Mouse (Mus musculus): ENCODE measurements around the gene Arl15. TPM values are rescaled to one million over a fixed set of nuclear protein-coding genes. Genes with fewer than 3 reads are reported as not detected.

Arl15 gene
- polyA plus RNA-seq, 1 experiment from 2014 or later: 4.9 TPM

- no peaks in the 10 kb centered on the region for H3K36me3 ChIP-seq (ENCODE audit: control insufficient read depth, insufficient read depth)
- no peak overlapping the region for H3K27ac ChIP-seq (ENCODE audit: low read depth, low read length)
- no peaks in the 10 kb centered on the region for H3K27me3 ChIP-seq (replicated peaks; ENCODE audit: control insufficient read depth, insufficient read depth, low read length)
- no peak for TF ChIP-seq CTCF (IDR thresholded peaks at IDR 0.05; ENCODE audit: low read depth)
- H3K4me2 ChIP-seq (replicated peaks; ENCODE audit: low read depth): no peak overlapping the region
- no peak for ATAC-seq
- H3K9ac ChIP-seq (ENCODE audit: low read depth, low read length): no peak overlapping the region
- no peaks in the 10 kb centered on the region for H3K9me3 ChIP-seq (ENCODE audit: control insufficient read depth)
- WGBS: 83% methylated on average over 10 of the region's 10 CpGs
- no peak overlapping the region for H3K4me3 ChIP-seq (ENCODE audit: low read depth, low read length)
- no peaks in the 10 kb centered on the region for H3K4me1 ChIP-seq (replicated peaks; ENCODE audit: control insufficient read depth, insufficient read depth, low read length)
Observed at GRCm38 (mm10) chr13:113862951-113863350, 68.6 kb downstream of the Arl15 start.

- WGBS: 66% methylated on average over 10 of the region's 10 CpGs
- Histone ChIP-seq H3K4me1 (replicated peaks; ENCODE audit: control insufficient read depth, insufficient read depth, low read length) (no peaks in the 10 kb centered on the region), H3K27ac (ENCODE audit: low read depth, low read length) (no peak overlapping the region), H3K4me2 (replicated peaks; ENCODE audit: low read depth) (no peak overlapping the region), H3K9ac (ENCODE audit: low read depth, low read length) (no peak overlapping the region), H3K4me3 (ENCODE audit: low read depth, low read length) (no peak overlapping the region), H3K36me3 (ENCODE audit: control insufficient read depth, insufficient read depth) (no peaks in the 10 kb centered on the region), H3K9me3 (ENCODE audit: control insufficient read depth) (no peaks in the 10 kb centered on the region), H3K27me3 (replicated peaks; ENCODE audit: control insufficient read depth, insufficient read depth, low read length) (no peaks in the 10 kb centered on the region)
- ATAC-seq: no peak
- TF ChIP-seq CTCF (IDR thresholded peaks at IDR 0.05; ENCODE audit: low read depth): no peak
Observed at GRCm38 (mm10) chr13:113863688-113864087, 69.4 kb downstream of the Arl15 start.

GRCm38 (mm10) chr13:113864278-113864677 lies 70.0 kb downstream of the Arl15 start:
- H3K36me3 ChIP-seq (ENCODE audit: control insufficient read depth, insufficient read depth): no peaks in the 10 kb centered on the region
- H3K27me3 ChIP-seq (replicated peaks; ENCODE audit: control insufficient read depth, insufficient read depth, low read length): no peaks in the 10 kb centered on the region
- H3K4me1 ChIP-seq (replicated peaks; ENCODE audit: control insufficient read depth, insufficient read depth, low read length): no peaks in the 10 kb centered on the region
- ATAC-seq: no peak
- no peaks in the 10 kb centered on the region for H3K9me3 ChIP-seq (ENCODE audit: control insufficient read depth)
- TF ChIP-seq CTCF (IDR thresholded peaks at IDR 0.05; ENCODE audit: low read depth): peak; percentile 31; the same call in 1 of the 2 replicates
- no peak overlapping the region for H3K27ac ChIP-seq (ENCODE audit: low read depth, low read length)
- no peak overlapping the region for H3K9ac ChIP-seq (ENCODE audit: low read depth, low read length)
- no peak overlapping the region for H3K4me2 ChIP-seq (replicated peaks; ENCODE audit: low read depth)
- WGBS: 73% methylated on average over 7 of the region's 7 CpGs
- no peak overlapping the region for H3K4me3 ChIP-seq (ENCODE audit: low read depth, low read length)

GRCm38 (mm10) chr13:113864893-113865292 lies 70.6 kb downstream of the Arl15 start:
- no peaks in the 10 kb centered on the region for H3K9me3 ChIP-seq (ENCODE audit: control insufficient read depth)
- H3K9ac ChIP-seq (ENCODE audit: low read depth, low read length): no peak overlapping the region
- 78% methylated on average over 1 of the region's 1 CpGs for WGBS
- no peak overlapping the region for H3K4me3 ChIP-seq (ENCODE audit: low read depth, low read length)
- H3K4me2 ChIP-seq (replicated peaks; ENCODE audit: low read depth): no peak overlapping the region
- no peak overlapping the region for H3K27ac ChIP-seq (ENCODE audit: low read depth, low read length)
- ATAC-seq: peak; percentile 58; the same call in 1 of the 2 replicates
- peak; percentile 87 for TF ChIP-seq CTCF (IDR thresholded peaks at IDR 0.05; ENCODE audit: low read depth)
- no peaks in the 10 kb centered on the region for H3K36me3 ChIP-seq (ENCODE audit: control insufficient read depth, insufficient read depth)
- no peaks in the 10 kb centered on the region for H3K27me3 ChIP-seq (replicated peaks; ENCODE audit: control insufficient read depth, insufficient read depth, low read length)
- H3K4me1 ChIP-seq (replicated peaks; ENCODE audit: control insufficient read depth, insufficient read depth, low read length): no peaks in the 10 kb centered on the region

- no peaks in the 10 kb centered on the region for H3K9me3 ChIP-seq (ENCODE audit: control insufficient read depth)
- ATAC-seq: no peak
- no peaks in the 10 kb centered on the region for H3K4me1 ChIP-seq (replicated peaks; ENCODE audit: control insufficient read depth, insufficient read depth, low read length)
- H3K36me3 ChIP-seq (ENCODE audit: control insufficient read depth, insufficient read depth): no peaks in the 10 kb centered on the region
- no peak overlapping the region for H3K27ac ChIP-seq (ENCODE audit: low read depth, low read length)
- WGBS: 65% methylated on average over 6 of the region's 6 CpGs
- no peak overlapping the region for H3K4me3 ChIP-seq (ENCODE audit: low read depth, low read length)
- TF ChIP-seq CTCF (IDR thresholded peaks at IDR 0.05; ENCODE audit: low read depth): no peak
- H3K9ac ChIP-seq (ENCODE audit: low read depth, low read length): no peak overlapping the region
- H3K4me2 ChIP-seq (replicated peaks; ENCODE audit: low read depth): no peak overlapping the region
- no peaks in the 10 kb centered on the region for H3K27me3 ChIP-seq (replicated peaks; ENCODE audit: control insufficient read depth, insufficient read depth, low read length)
Observed at GRCm38 (mm10) chr13:113865378-113865777, 71.1 kb downstream of the Arl15 start.

GRCm38 (mm10) chr13:113865806-113866205 lies 71.5 kb downstream of the Arl15 start:
- Histone ChIP-seq H3K27ac (ENCODE audit: low read depth, low read length) (no peak overlapping the region), H3K4me2 (replicated peaks; ENCODE audit: low read depth) (no peak overlapping the region), H3K36me3 (ENCODE audit: control insufficient read depth, insufficient read depth) (no peaks in the 10 kb centered on the region; the same call in 1 of the 2 replicates), H3K9ac (ENCODE audit: low read depth, low read length) (no peak overlapping the region), H3K4me1 (replicated peaks; ENCODE audit: control insufficient read depth, insufficient read depth, low read length) (no peaks in the 10 kb centered on the region), H3K4me3 (ENCODE audit: low read depth, low read length) (no peak overlapping the region), H3K27me3 (replicated peaks; ENCODE audit: control insufficient read depth, insufficient read depth, low read length) (no peaks in the 10 kb centered on the region), H3K9me3 (ENCODE audit: control insufficient read depth) (no peaks in the 10 kb centered on the region)
- ATAC-seq: no peak
- TF ChIP-seq CTCF (IDR thresholded peaks at IDR 0.05; ENCODE audit: low read depth): peak; percentile 93
- 42% methylated on average over 7 of the region's 7 CpGs for WGBS

GRCm38 (mm10) chr13:113867736-113868135 lies 73.4 kb downstream of the Arl15 start:
- no peak overlapping the region for H3K4me2 ChIP-seq (replicated peaks; ENCODE audit: low read depth)
- no peak overlapping the region for H3K4me3 ChIP-seq (ENCODE audit: low read depth, low read length)
- no peaks in the 10 kb centered on the region for H3K9me3 ChIP-seq (ENCODE audit: control insufficient read depth)
- H3K4me1 ChIP-seq (replicated peaks; ENCODE audit: control insufficient read depth, insufficient read depth, low read length): no peaks in the 10 kb centered on the region
- no peak overlapping the region for H3K9ac ChIP-seq (ENCODE audit: low read depth, low read length)
- ATAC-seq: no peak
- WGBS: 90% methylated on average over 2 of the region's 2 CpGs
- no peak overlapping the region for H3K27ac ChIP-seq (ENCODE audit: low read depth, low read length)
- H3K36me3 ChIP-seq (ENCODE audit: control insufficient read depth, insufficient read depth): no peaks in the 10 kb centered on the region; the same call in 1 of the 2 replicates
- no peaks in the 10 kb centered on the region for H3K27me3 ChIP-seq (replicated peaks; ENCODE audit: control insufficient read depth, insufficient read depth, low read length)
- TF ChIP-seq CTCF (IDR thresholded peaks at IDR 0.05; ENCODE audit: low read depth): peak; percentile 57

Measured in intestine, postnatal 0 days (tissue).